8 mouse cellular contexts compared by ENCODE assay signal in genomic region chr6:28262198-28262621, GRCm38 (mm10).
DNase-seq lines count a peak whose midpoint lies in the region; ATAC-seq and TF ChIP-seq lines count a peak whose summit lies in the region.

No protein-coding gene starts in this region.

- no peak for TF ChIP-seq CTCF in cerebellum, adult 2 months (IDR thresholded peaks at IDR 0.05; ENCODE audit: borderline replicate concordance, insufficient read depth, low read depth, low read length)
- no peak for TF ChIP-seq CTCF in intestine, postnatal 0 days (IDR thresholded peaks at IDR 0.05; ENCODE audit: low read depth)

- ATAC-seq in erythroblast, adult 5-6 weeks (replicated peaks; ENCODE audit: low FRiP score, poor library complexity, severe bottlenecking), result peak; percentile 49
- no peak; the same call in 1 of the 2 replicates for ATAC-seq in intestine, postnatal 0 days

- peak overlapping the region; percentile 76 for H3K27ac ChIP-seq in cerebellum, adult 2 months (ENCODE audit: insufficient read depth, low read length)
- H3K27ac ChIP-seq in intestine, postnatal 0 days (ENCODE audit: low read depth, low read length), result peak overlapping the region; percentile 89

- H3ac ChIP-seq in myocyte (ENCODE audit: control insufficient read depth, insufficient read length), result peak overlapping the region; percentile 59

- peak overlapping the region; percentile 75 for H3K4me3 ChIP-seq in cerebellum, adult 2 months (replicated peaks; ENCODE audit: insufficient read depth, low read depth, low read length)
- H3K4me3 ChIP-seq in intestine, postnatal 0 days (ENCODE audit: low read depth, low read length), result peak overlapping the region; percentile 89
- peak overlapping the region; percentile 43 for H3K4me3 ChIP-seq in myocyte

- peak overlapping the region; percentile 75 for H3K9ac ChIP-seq in intestine, postnatal 0 days (ENCODE audit: low read depth, low read length)

- peaks cover 7% of the 10 kb centered on the region; the same call in 1 of the 2 replicates for H3K36me3 ChIP-seq in intestine, postnatal 0 days (ENCODE audit: control insufficient read depth, insufficient read depth)
- peaks cover 15% of the 10 kb centered on the region for H3K36me3 ChIP-seq in myocyte (ENCODE audit: control insufficient read depth, insufficient read depth)

- H3K27me3 ChIP-seq in cerebellum, adult 2 months (ENCODE audit: control insufficient read depth, insufficient read depth, low read length), result no peaks in the 10 kb centered on the region
- H3K27me3 ChIP-seq in intestine, postnatal 0 days (replicated peaks; ENCODE audit: control insufficient read depth, insufficient read depth, low read length), result peaks cover 2% of the 10 kb centered on the region; the same call in 1 of the 2 replicates
- H3K27me3 ChIP-seq in myocyte (ENCODE audit: control insufficient read depth, insufficient read depth, insufficient read length), result no peaks in the 10 kb centered on the region

- no peak for TF ChIP-seq POLR2A in cerebellum, adult 2 months (IDR thresholded peaks at IDR 0.05; ENCODE audit: borderline replicate concordance, insufficient read depth, low read length)
- no peak for TF ChIP-seq POLR2A in myocyte (IDR thresholded peaks at IDR 0.05; ENCODE audit: insufficient read length, low read depth)

- peak overlapping the region; percentile 95 for H3K4me2 ChIP-seq in intestine, postnatal 0 days (replicated peaks; ENCODE audit: low read depth)
- H3K4me2 ChIP-seq in myocyte (ENCODE audit: low read depth), result peak overlapping the region; percentile 95

- no peaks in the 10 kb centered on the region for H3K79me2 ChIP-seq in myocyte (ENCODE audit: control insufficient read depth, insufficient read depth)

- DNase-seq in cerebellum, adult 2 months, result no peak
- DNase-seq in cerebellum, adult 9-10 months, result no peak
- peak; percentile 76 for DNase-seq in A20 (ENCODE audit: low read depth, low spot score)
- DNase-seq in cerebellum, adult 8-10 months, result no peak
- DNase-seq in spleen, postnatal 36 days (ENCODE audit: low spot score in 2 of 2), result no peak

- H3K9me3 ChIP-seq in intestine, postnatal 0 days (ENCODE audit: control insufficient read depth), result no peaks in the 10 kb centered on the region

- no peaks in the 10 kb centered on the region for H3K4me1 ChIP-seq in cerebellum, adult 2 months (ENCODE audit: control insufficient read depth, insufficient read depth, low read length)
- H3K4me1 ChIP-seq in intestine, postnatal 0 days (replicated peaks; ENCODE audit: control insufficient read depth, insufficient read depth, low read length), result no peaks in the 10 kb centered on the region; the same call in 1 of the 2 replicates

- 2% methylated on average over 29 of the region's 29 CpGs for WGBS in cerebellum, adult 2 months
- 0% methylated on average over 26 of the region's 29 CpGs for WGBS in intestine, postnatal 0 days

TF ChIP-seq in myocyte, 11 proteins besides CTCF, POLR2A, EP300 and RAD21:
- TF ChIP-seq TCF3 (IDR thresholded peaks at IDR 0.05; ENCODE audit: insufficient read length, low read depth), result no peak
- TF ChIP-seq USF1 (IDR thresholded peaks at IDR 0.05; ENCODE audit: low read depth), result peak; percentile 54
- TF ChIP-seq MYOG (IDR thresholded peaks at IDR 0.05; ENCODE audit: control insufficient read depth in 1 of 3, insufficient read depth in 1 of 3, insufficient read length in 2 of 3, low read depth in 2 of 3), result peak in 1 of 3 experiments; percentile 2
